Mouse (Mus musculus) CH12.LX (cell line): ENCODE results near the gene Cdh23. TPM values are rescaled to one million over a fixed set of nuclear protein-coding genes. Genes with fewer than 3 reads are reported as not detected.
A peak's percentile ranks its signal among the peaks of the same experiment; 100 is the strongest.

Source experiments
- DNase-seq: peaks from one replicate; pipeline ENCODE4 v3.0.0-alpha.2; 2013; ENCODE audit errors: extremely low read depth
- H3K27ac ChIP-seq: 2 replicates; pipeline ENCODE4 v1.5.1; 2012; ENCODE audit warnings: low read depth, mild to moderate bottlenecking, control low read depth, moderate library complexity; ENCODE audit not compliant: insufficient read depth
- H3K27me3 ChIP-seq: replicated peaks from 2 replicates; pipeline ENCODE3; 2012; ENCODE audit warnings: inconsistent platforms
- H3K36me3 ChIP-seq, 2 experiments: replicated peaks in 1 of 2; 2 replicates each; pipeline versions ENCODE3 to v1.6.1; 2012; ENCODE audit warnings: inconsistent platforms in 1 of 2, low read length in 1 of 2, mild to moderate bottlenecking in 1 of 2, mixed read lengths in 1 of 2, moderate library complexity in 1 of 2; ENCODE audit not compliant: control insufficient read depth in 1 of 2, insufficient read depth in 1 of 2
- H3K4me1 ChIP-seq, 2 experiments: 2 replicates each; pipeline ENCODE4 v1.6.1; 2012; ENCODE audit warnings: inconsistent platforms in 1 of 2, moderate library complexity in 1 of 2; ENCODE audit not compliant: insufficient read depth in 2 of 2, control insufficient read depth in 1 of 2
- H3K4me2 ChIP-seq: 2 replicates; pipeline ENCODE4 v1.6.1; 2012; ENCODE audit warnings: low read depth, mild to moderate bottlenecking, control low read depth; ENCODE audit not compliant: poor library complexity, insufficient read depth, severe bottlenecking
- H3K4me3 ChIP-seq, 3 experiments: fragments of 150-350 bp in 1 of 3; sonication (generic) in 1 of 3; replicated peaks in 1 of 3; 2 replicates each; pipeline versions ENCODE3 to v1.5.1; 2011 to 2012; ENCODE audit warnings: low read depth in 2 of 3, low read length in 2 of 3, mild to moderate bottlenecking in 2 of 3, moderate library complexity in 2 of 3, control low read depth in 1 of 3, improper control_type of control experiment in 1 of 3, inconsistent platforms in 1 of 3, mixed read lengths in 1 of 3; ENCODE audit not compliant: poor library complexity in 1 of 3
- H3K79me2 ChIP-seq: replicated peaks from 2 replicates; pipeline ENCODE4 v1.6.1; 2012; ENCODE audit warnings: mild to moderate bottlenecking, moderate library complexity; ENCODE audit not compliant: control insufficient read depth, poor library complexity, insufficient read depth, severe bottlenecking; ENCODE audit errors: extremely low read depth
- H3K9ac ChIP-seq: 2 replicates; pipeline ENCODE4 v1.6.1; 2012; ENCODE audit warnings: low read depth, mild to moderate bottlenecking, control low read depth, moderate library complexity; ENCODE audit not compliant: insufficient read depth
- H3K9me3 ChIP-seq: replicated peaks from 2 replicates; pipeline ENCODE3; 2012; ENCODE audit warnings: low read length, inconsistent platforms, mixed read lengths
- CTCF ChIP-seq, 2 experiments: IDR thresholded peaks in 1 of 2; conservative IDR thresholded peaks in 1 of 2; 2 replicates each; pipeline ENCODE4 v1.5.1; 2011 to 2012; ENCODE audit warnings: low read depth in 2 of 2, low read length in 2 of 2, improper control_type of control experiment in 1 of 2, inconsistent platforms in 1 of 2, mild to moderate bottlenecking in 1 of 2, moderate library complexity in 1 of 2
- ELF1 ChIP-seq: IDR thresholded peaks from 2 replicates; pipeline ENCODE4 v1.6.1; 2014; ENCODE audit warnings: low read depth, mild to moderate bottlenecking, inconsistent platforms, low read length, improper control_type of control experiment
- ETS1 ChIP-seq: conservative IDR thresholded peaks from 2 replicates; pipeline ENCODE4 v1.6.1; 2012; ENCODE audit warnings: low read depth, mild to moderate bottlenecking, inconsistent platforms, low read length, improper control_type of control experiment, moderate library complexity
- GABPA ChIP-seq: IDR thresholded peaks from 2 replicates; pipeline ENCODE4 v1.6.1; 2012; ENCODE audit warnings: low read depth, low read length, improper control_type of control experiment, inconsistent platforms; ENCODE audit not compliant: insufficient replicate concordance
- IRF4 ChIP-seq: IDR thresholded peaks from 2 replicates; pipeline ENCODE4 v1.6.1; 2014; ENCODE audit warnings: low read depth, mild to moderate bottlenecking, inconsistent platforms, low read length, improper control_type of control experiment
- JUN ChIP-seq: IDR thresholded peaks from 2 replicates; pipeline ENCODE4 v1.6.1; 2011; ENCODE audit warnings: low read depth, mild to moderate bottlenecking, low read length, improper control_type of control experiment, moderate library complexity; ENCODE audit not compliant: insufficient read depth
- JUND ChIP-seq: conservative IDR thresholded peaks from 2 replicates; pipeline ENCODE4 v1.6.1; 2011; ENCODE audit warnings: low read depth, low read length, improper control_type of control experiment
- MAX ChIP-seq: IDR thresholded peaks from 2 replicates; pipeline ENCODE4 v1.6.1; 2011; ENCODE audit warnings: low read length, improper control_type of control experiment
- MAZ ChIP-seq: IDR thresholded peaks from 2 replicates; pipeline ENCODE4 v1.6.1; 2012; ENCODE audit warnings: low read depth, mild to moderate bottlenecking, inconsistent platforms, low read length, improper control_type of control experiment, moderate library complexity
- MXI1 ChIP-seq: IDR thresholded peaks from 2 replicates; pipeline ENCODE4 v1.6.1; 2011; ENCODE audit warnings: mild to moderate bottlenecking, low read depth, low read length, improper control_type of control experiment
- MYC ChIP-seq: IDR thresholded peaks from 2 replicates; pipeline ENCODE4 v1.6.1; 2011; ENCODE audit warnings: low read depth, mild to moderate bottlenecking, improper control_type of control experiment, low read length
- NELFE ChIP-seq: IDR thresholded peaks from 2 replicates; pipeline ENCODE4 v1.6.1; 2011; ENCODE audit warnings: low read depth, low read length, improper control_type of control experiment
- RAD21 ChIP-seq: IDR thresholded peaks from 2 replicates; pipeline ENCODE4 v1.6.1; 2011; ENCODE audit warnings: low read depth, mild to moderate bottlenecking, low read length, improper control_type of control experiment, moderate library complexity
- SMC3 ChIP-seq: IDR thresholded peaks from 2 replicates; pipeline ENCODE4 v1.6.1; 2011; ENCODE audit warnings: low read depth, low read length, improper control_type of control experiment
- USF2 ChIP-seq: conservative IDR thresholded peaks from 2 replicates; pipeline ENCODE4 v1.6.1; 2011; ENCODE audit warnings: low read depth, low read length, improper control_type of control experiment
- ZC3H11A ChIP-seq: IDR thresholded peaks from 2 replicates; pipeline ENCODE4 v1.6.1; 2012; ENCODE audit warnings: low read depth, mild to moderate bottlenecking, inconsistent platforms, low read length, improper control_type of control experiment
- ZKSCAN1 ChIP-seq: IDR thresholded peaks from 2 replicates; pipeline ENCODE4 v1.6.1; 2012; ENCODE audit warnings: low read depth, inconsistent platforms, low read length, improper control_type of control experiment, borderline replicate concordance
- dilution Hi-C: fragments of 300-500 bp; cut with MboI; formaldehyde crosslinking; loops from 2 replicates; pipeline ENCODE4 v1.14.3; 2020; ENCODE audit warnings: low sequenced_read_pairs; ENCODE audit not compliant: extremely low pct_unique_long_range_greater_than_20kb, extremely low pct_ligation_motif_present
- in situ Hi-C: fragments of 300-500 bp; cut with MboI; formaldehyde crosslinking; loops from 3 replicates; pipeline ENCODE4 v1.14.3; 2019; ENCODE audit warnings: low sequenced_read_pairs, low pct_ligation_motif_present, low pct_unique_long_range_greater_than_20kb, mixed read lengths
- polyA plus RNA-seq: library from polyadenylated mRNA; unstranded; fragments of >175 nt; gene quantifications from 2 replicates; pipeline ENCODE4 v1.2.1, GENCODE M21; 2012; ENCODE audit warnings: low read depth; ENCODE audit not compliant: insufficient read length
- total RNA-seq, 2 experiments: library from RNA; depleted of rRNA; stranded (reverse); fragments of 300-350 nt in 1 of 2; fragments of >200 nt in 1 of 2; gene quantifications; 2 replicates each; pipeline ENCODE4 v1.2.3; 2012 to 2014

Cdh23 gene
- total and polyA plus RNA-seq, 3 experiments, result 0.20 to 0.73 (median 0.30) TPM

- H3K4me2 ChIP-seq, result no peak overlapping the region
These were observed 6.9 kb downstream of the Cdh23 start for GRCm38 (mm10) chr10:60689396-60689795.

DNA sequence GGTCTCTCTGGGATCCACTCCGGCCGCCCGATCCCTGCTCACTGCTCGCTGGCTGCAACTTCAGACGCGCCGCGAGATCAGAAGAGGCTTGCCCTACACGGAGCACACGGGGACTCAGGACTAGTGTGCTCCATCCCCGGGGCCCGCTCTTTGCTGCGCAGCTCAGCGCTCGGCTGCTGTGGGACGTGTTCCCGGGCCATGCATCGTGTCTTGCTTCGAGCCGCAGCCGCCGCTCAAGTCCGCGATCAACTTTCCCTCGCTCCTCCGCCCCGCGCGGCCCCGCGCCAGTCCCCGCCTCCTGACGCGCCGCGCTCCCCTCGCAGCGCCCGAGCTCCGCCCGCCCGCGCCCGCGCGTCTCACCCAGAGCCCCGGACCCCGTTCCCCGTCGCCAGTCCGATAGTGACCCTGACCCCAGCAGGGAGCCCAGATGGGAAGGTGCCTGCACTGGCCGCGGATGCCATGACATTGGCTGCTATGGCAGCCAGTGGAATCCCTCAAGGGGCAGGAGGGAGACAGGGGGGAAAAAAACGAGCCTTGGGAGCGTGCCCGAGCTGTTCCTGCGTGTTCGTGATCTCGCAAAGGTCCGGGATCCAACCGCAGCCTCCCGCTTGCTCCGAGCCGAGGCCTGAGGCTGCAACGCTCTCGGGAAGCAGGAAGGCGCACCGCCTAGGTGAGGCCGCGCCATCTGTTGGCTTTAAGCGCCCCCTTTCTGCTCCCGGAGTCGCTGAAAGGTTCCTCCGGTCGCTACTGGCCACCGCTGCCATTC, 9.1 kb downstream of the Cdh23 start:
- H3K27me3 ChIP-seq, result peaks cover 81% of the 10 kb centered on the region
- no peaks in the 10 kb centered on the region for H3K36me3 ChIP-seq
- peak overlapping the region; percentile 75 for H3K4me2 ChIP-seq
- peak overlapping the region; percentile 30 for H3K9ac ChIP-seq
- no peak overlapping the region for H3K27ac ChIP-seq
- peak overlapping the region in 2 of 3 experiments; percentile 2 to 60 for H3K4me3 ChIP-seq
- H3K4me1 ChIP-seq, result peaks cover 15 to 27% of the 10 kb centered on the region in 2 experiments
- in situ Hi-C loops, result loop anchor here (5.0 kb wide), 2 partner anchors 150 to 275 kb away; no protein-coding TSS in a partner anchor
- no peak for DNase-seq
- peaks cover 10% of the 10 kb centered on the region for H3K9me3 ChIP-seq
- no peaks in the 10 kb centered on the region for H3K79me2 ChIP-seq
- dilution Hi-C loops, result no loop called here
- TF ChIP-seq ELF1 (peak; percentile 60; the same call in 1 of the 2 replicates), MAX (peak; percentile 43; the same call in 1 of the 2 replicates), NELFE (no peak), CTCF (conservative IDR thresholded peaks at IDR 0.05 in 1 of 2, IDR thresholded peaks at IDR 0.05 in 1 of 2; ENCODE audit: low read depth in 2 of 2, low read length in 2 of 2) (peak in 1 of 2 experiments; percentile 82; a peak in 2 of 4 replicates), SMC3 (peak; percentile 76), ZC3H11A (no peak), RAD21 (peak; percentile 77)
- TF ChIP-seq, all 38 proteins: peak for 5

More at GRCm38 (mm10) chr10:60689396-60689795, 6.9 kb downstream of the Cdh23 start:
- peaks cover 15 to 29% of the 10 kb centered on the region in 2 experiments for H3K4me1 ChIP-seq
- H3K9me3 ChIP-seq, result peaks cover 10% of the 10 kb centered on the region
- no peak overlapping the region for H3K27ac ChIP-seq
- TF ChIP-seq MYC, result no peak
- TF ChIP-seq MAZ, result no peak
- TF ChIP-seq MXI1, result no peak
- no peak for TF ChIP-seq RAD21
- no peak for TF ChIP-seq IRF4
- no peak for TF ChIP-seq MAX
- TF ChIP-seq ETS1, result no peak
- TF ChIP-seq GABPA, result no peak
- no peak for TF ChIP-seq JUND
- no peak for TF ChIP-seq NELFE
- TF ChIP-seq ZKSCAN1, result no peak
- TF ChIP-seq USF2, result no peak
- no peak for TF ChIP-seq JUN
- in situ Hi-C loops, result loop anchor here (5.0 kb wide), 2 partner anchors 152 to 277 kb away; no protein-coding TSS in a partner anchor
- no peak overlapping the region for H3K9ac ChIP-seq
- H3K4me3 ChIP-seq, result no peak overlapping the region
- no peaks in the 10 kb centered on the region for H3K79me2 ChIP-seq
- H3K36me3 ChIP-seq, result no peaks in the 10 kb centered on the region
- peaks cover 62% of the 10 kb centered on the region for H3K27me3 ChIP-seq
- no peak for DNase-seq
- dilution Hi-C loops, result no loop called here
